Mouse (Mus musculus): Measurements from ENCODE around the gene Vps33a.
"Not testable (repeated sequence)": the region's sequence is repeated elsewhere in the genome, so short reads cannot be mapped to it uniquely, and the experiment has no call there.

The Vps33a gene

DNA sequence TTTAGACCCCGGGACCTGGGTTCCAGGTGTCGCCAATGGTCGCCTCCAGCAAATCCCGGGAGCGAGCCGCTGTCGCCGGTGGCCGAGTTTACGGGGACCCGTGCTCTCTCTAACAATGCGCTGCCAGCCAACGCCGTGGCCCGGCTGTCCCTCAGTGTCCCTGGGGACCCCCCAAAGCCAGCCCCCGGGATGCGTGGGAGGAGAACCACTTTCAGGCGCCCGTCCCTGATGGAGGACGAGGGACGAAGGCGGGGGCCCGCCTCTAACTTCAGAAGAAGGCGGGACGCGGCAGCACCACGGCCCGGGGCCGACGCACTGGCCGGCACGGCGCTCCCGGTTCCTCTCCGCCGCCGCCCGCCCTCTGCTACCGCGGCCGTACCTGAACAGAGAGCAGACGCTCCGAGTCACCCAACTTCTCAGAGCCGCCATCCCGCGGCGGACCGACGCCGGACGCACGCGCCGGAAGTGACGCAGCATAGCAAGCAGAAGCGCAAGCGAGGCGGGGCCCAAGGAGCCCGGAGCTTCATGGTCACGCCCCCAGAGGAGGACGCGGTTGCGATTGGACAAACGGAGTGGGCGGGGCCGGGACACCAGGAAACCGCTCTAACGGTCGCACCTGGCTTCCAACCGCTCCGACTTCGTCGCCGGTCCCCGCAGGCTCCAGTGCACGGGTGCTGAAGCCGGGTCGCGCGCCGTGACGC, 49.0 kb downstream of the Vps33a start, which contains the start of gene Diablo:
Gene Diablo, minus strand, starts transcription at position 485 of the 701 bp plus-strand sequence.
- DNase-seq = peak; percentile 98

DNA sequence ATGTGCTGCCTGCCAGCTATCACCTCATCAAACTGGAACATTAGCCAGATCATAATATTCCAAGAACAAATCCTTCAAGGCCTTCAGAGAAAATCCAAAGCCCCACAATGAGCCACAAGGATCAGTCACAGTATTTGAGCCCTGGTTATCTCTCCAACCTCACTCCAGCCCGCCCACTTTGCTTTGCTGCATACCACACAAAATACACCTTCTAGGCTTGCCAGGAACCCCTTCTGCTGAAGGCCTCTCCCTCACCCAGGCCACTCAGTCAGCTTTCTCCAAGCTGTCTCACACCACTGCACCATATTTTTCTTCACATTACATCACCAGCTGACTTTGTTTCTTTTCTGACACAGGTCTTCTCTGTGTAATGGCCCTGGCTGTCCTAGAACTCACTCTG, 50.7 kb downstream of the Vps33a start:
- DNase-seq = no peak

DNA sequence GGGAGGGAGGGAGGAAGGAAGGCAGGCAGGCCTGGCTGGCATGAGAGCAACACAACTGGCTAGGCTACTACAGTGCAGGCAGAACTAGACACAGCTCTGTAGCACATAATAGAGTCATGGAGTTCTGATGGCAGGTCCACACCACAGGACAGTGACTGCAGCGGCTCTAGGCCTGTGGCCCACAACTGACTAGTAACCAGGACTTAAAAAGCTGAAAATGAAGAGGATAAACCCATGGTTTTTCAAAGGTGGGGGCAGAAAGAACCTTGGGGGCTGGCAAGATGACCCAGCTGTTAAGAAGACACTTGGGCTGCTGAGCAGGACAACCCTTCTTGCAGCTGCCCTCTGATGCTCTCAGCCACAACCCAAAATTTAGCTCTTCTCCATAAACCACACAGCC, 51.2 kb downstream of the Vps33a start:
- DNase-seq = no peak

DNA sequence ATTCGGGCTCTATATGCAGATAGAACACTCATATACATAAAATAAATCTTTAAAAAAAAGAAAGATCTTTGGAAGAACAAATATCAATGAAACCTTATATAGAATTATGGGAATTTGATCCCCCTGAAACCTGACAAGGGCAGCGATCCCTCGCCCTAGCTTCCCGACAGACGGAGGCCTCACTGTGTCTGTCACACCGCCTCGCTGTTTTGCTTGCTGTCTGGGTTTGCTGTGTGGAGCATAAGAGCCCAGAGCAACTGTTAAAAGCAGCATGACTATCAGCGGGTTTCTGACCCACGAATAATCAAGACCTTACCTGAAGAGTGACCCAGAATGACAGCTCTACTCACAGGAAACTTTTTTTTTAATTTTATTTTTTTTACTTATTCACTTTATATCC, 52.2 kb downstream of the Vps33a start:
- no peak for DNase-seq

DNA sequence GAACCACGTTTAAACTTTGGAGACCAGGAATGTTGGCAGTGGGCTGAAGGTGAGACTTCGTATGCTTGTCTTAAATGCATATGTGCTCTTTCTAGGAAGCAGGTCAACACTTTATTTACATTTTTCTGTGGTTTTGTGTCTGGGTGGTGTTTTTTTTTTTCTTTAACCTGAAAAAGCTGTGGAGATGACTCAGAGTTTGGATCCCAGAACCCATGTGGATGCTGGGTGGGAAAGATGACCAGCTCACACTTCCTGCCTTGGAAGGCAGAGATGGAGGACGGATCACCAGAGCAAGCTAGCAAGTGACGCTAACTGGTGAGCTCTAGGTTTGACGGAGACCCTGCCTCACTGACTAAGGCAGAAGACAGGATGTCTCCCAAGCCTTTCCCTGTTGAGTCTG, 58.0 kb downstream of the Vps33a start:
- DNase-seq = no peak

DNA sequence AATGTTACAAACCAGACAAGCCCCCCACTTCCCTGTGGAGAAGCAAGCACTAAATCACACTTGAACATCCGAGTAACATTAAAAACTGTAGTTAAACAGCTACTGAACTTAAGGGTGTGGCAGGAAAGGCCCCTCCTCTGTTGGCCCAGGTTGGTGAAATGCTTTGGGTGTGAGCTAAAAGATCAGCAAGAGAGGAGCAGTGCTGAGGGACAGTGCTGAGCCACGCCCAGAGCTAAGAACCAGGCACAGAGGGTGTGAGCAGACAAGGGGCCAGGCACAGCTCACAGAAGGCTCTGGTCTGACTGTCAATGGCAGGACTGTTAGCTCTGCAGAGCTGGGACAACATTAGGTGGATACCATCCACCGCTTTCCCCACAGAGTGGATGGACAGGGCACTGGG, 60.7 kb downstream of the Vps33a start:
- no peak for DNase-seq

DNA sequence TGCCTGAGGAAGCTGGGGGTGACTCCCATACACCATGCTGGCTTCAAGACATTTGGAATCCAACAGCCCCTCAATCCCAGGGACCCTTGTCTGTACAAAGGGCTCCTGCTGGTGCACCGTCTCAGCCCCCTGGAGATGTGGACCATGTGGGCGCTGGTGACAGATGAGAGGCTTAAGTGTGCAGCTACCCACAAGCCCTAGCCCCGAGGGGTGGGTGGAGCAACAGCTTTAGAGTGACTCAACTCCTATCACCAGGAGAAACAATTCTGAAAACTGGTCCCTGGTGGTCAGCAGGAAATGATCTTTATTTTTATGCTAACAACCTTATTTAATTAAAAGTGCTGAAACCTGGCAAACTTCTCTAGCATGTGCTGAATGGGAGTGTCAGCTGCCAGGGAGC, 61.4 kb downstream of the Vps33a start:
- not testable (repeated sequence) for DNase-seq

DNA sequence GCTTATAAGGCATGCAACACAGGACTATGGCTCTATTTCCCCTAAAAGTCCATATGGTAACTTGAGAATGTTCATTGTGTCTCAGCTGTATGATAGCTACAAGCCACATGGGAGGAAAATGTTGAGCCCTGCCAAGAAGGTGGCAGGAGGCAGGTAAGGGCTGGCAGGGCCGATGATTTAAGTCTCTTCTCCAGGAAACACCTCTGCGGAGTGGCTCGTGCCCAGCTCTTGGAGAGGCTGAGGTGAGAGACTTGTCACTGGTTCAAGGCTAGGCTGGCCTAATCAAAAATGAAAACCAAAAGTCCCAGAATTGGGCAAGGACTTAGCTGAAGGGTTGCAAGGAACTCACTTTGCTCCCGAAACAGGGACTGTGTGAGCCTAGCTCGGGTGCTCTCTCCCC, 62.7 kb downstream of the Vps33a start, which contains the start of gene B3gnt4:
Gene B3gnt4, plus strand, starts transcription at position 301 of the 400 bp plus-strand sequence.
- no peak for DNase-seq

DNA sequence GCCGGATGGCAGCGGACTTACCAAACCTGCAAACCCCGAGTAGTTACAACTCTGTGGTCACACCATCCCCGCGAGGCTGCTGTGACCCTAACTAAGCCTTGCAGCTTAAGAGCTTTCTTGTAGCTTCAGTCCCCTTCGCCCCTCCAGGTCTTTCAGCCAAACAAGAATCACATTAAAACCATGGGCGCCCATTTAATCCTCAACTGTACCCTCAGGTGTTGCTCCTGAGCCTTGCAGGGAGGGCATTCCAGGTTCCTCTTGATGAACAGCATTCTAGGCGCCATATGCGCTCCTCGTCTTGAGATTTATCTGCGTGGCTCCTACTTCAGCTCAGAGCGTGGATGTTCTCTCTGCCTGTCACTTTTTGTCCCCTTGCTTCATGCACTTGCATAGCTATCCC, 63.9 kb downstream of the Vps33a start:
- no peak for DNase-seq

DNA sequence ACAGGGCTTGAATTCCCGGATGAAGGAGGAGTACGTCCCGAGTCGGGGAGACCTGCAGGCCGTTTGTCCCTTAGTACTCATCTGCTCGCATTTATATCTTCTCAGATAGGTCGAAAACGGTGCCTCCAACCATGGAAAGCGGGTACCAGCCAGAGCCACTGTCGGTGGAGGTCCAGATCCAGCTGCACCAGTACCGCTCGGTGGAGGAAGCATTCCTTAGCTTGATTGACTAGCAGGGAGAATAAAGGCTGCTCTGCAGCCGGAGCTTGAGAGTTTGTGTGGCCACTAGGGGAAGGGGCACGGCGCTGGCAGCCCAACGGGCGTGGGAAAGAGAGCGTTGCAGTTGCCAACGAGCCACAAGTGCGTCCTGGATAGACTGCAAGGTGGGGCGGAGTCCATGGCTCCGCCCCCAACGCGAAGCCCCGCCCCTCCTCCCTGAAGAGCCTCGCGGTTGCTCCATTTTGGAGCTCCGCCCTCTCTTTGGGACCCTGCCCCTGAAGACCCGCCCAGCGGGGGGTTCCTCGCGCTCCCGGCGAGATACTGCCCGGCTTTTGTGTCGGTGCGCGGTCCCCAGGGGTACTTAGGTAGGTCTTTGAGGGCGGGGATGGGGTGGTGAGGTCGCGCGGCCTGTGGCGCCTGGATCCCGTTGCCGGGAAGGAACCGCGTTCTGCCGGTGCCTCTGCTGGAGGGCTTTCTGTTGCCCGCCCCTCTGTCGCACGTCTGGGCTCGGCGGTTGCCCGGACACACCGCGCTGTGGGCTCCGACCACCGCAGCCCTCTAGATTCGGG, 64.7 kb downstream of the Vps33a start:
- DNase-seq = peak; percentile 71

DNA sequence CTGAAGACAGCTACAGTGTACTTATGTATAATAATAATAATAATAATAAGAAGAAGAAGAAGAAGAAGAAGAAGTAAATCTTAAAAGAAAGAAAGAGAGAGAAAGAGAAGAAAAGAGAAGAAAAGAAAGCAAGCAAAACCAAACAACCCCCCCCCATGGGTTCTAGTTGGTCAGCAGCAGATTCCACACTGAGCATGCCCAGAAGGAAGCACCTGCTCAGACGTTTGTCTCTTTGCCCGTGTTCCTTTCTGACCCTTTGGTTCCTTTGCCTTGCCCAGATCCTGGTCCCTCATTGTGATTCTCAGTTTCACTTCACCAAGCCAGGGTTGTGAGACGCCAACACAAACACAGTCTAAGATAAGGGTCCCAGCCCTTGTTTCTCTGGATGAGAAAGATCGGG, 70.9 kb downstream of the Vps33a start:
- DNase-seq = no peak

DNA sequence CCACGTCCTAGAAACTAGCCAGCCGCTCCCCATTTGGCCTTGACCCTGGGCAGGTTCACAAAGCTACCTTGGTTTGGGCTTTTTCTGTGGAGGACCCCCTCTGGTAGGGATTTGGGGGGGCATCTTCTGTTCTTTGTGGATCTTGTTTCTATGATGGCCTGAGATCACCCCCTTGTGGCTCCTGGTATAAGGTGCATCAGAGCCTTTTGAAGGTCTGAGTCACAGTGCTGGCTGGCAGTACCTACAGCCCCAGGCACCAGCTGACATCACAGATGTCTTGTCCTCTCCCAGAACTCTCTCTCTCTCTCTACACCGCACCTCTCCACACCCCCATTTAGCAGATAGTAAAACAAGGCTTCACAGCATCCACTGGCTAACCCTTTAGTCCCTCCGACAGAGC, 73.1 kb downstream of the Vps33a start:
- no peak for DNase-seq

DNA sequence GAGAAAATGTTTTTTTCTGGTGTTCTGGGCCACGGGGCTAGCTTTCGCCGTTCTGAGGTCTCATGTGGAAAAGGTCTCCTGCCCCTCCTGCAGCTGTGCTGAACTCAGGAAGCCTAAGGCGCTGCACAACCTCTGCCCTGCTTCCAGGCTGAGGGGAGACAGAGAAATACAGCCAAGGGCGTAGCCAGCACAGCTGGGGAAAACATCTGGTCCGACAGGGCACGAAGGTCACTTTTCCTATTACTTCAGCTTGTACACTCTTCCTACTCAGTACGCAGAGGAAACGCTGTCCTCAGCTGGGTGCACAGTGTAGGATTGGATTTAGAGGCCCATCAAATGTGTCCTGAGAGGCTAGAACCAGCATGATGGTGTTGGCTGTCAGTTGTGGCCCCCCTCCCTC, 82.9 kb downstream of the Vps33a start:
- no peak for DNase-seq

DNA sequence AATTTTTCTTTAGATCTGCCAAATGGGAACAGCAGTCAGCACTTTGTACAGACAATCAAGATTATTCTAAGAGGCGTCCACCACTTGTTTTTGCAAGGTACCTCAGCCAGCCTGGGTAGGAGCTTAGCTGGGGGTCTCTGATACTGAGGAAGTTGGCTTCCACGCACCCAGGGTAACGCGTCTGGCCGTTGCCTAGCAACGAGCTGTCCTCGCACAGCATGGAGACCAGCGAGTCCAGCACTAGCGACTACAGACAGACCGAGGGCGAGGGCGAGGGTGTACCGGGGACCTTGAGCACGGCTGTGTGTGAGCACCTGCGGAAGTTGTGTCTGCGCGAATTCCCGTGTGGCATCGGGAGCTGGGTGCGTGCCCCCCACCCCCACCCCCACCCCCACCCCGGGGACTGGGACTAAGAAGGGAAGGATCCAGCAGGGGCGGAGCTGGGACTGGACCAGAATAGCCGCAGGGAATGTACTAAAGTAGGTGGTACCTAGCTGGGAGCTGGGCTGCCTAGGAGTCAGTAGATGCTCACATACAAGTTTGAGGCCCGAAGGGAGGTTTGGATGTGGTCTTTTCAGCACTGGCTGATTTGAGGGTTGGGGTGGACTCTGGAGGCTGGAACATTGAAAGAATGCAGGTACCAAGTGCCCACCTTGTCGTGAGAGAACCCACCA, 83.6 kb downstream of the Vps33a start, which contains the start of the genes Lrrc43 and Il31:
Gene Lrrc43, plus strand, starts transcription at position 194 of the 674 bp plus-strand sequence.
Gene Il31, minus strand, starts transcription at position 378 of the 674 bp plus-strand sequence.
- DNase-seq = no peak

DNA sequence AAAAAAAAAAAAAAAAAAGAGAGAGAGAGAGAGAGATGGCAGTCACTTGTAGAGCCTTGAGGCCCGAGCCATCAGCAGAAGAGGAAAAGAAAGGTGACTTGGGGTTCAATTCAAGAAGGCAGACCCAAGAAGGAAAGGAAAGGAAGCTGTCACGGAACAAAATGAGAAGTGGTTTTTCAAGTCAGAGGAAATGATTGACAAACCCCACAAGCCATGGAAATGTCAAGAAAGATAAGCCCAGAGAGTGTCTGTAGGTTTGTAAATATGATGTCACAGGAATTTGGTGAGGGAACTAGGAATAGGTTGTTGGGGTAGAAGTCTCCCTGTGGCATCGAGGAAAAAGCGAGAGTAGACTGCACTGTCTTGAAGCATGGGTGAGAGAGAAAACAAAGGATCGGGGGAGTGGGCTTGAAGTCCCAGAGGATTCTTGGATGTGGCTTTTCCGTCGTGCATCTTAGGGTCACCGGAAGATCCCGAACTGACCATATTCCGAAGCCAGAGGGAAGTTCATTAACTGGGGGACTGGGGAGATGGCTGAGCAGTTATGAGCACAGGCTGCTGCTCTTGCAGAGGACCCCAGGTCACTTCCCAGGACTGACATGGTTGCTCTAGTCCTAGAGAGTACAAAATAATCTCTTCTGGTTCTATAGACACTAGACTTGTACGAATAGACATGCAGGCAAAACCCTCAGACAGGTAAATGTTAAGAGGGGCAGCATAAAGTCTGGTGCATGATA, 85.0 kb downstream of the Vps33a start:
- no peak for DNase-seq
